Mouse (Mus musculus): Measurements from ENCODE around the gene Hoxd13.

Hoxd13 gene

DNA sequence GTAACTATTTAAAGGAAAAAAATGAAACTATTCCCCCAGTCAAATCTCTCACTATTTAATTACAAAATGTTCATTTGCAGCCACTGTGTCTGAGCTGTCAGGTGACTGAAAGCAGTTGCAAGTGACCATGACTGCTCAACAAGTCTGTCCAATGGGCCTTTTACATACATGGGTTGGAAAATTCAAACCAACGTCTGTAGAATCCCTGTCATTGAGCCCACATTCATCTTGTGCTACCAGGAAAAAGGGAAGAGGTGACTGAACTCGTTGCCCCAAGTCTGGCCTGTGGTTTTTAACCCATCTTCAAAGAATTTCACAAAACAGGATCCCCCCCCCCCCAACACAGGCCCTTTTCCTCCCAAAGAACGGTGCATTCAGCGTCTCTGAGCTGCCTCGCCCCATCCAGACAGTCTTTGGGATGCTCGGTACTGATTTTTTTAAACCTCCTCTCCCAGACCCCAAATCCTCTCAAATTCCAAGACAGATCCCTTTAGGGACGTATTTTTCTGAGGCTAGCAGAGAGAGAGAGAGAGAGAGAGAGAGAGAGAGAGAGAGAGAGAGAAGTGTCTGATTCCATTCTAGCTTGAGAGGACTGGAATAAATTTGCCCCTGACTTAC is 27.8 kb downstream of the Hoxd13 start:
- DNase-seq = no peak

DNA sequence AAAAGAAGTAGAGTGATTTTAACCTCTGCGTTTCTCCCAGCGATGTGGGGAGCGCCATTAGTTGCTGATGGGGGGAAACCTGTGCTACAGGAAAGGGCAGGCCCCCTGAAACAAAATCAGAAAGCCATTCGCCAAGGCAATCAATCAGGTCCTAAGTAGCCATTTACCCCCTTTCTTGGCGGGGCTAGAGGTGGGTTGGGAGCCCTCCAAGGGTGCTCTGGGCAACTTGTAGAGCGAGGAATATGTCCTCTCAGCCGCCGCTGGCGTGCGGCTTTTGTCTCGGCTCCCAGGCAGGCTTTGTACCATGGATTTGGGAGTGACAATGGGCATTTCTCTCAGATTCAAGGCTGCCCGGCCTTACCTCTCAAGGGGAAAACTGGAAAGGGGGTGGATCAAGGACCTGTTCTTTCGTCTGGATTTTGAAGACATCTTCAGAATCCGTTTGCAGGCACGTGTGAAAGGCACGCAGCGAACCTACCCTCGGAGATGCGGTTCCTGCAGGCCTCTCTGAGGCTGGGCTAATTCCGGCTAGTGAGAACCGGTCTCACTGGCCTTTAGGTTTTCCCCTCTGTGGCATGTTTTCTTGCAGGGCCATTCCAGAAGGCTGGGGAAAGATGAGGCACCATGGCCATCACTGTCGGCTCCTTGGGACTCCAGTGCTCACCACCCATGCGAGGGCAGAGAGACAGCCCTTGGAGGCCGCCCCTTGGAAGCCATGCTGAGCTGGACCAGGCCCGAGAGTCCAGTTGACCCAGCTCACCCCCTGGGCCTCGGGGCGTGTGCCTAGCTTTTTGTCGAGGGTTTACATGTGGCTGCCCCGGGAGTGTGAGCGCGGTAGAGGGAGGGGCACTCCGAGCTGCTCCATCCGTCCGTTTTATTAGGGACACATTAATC is 28.6 kb downstream of the Hoxd13 start:
- DNase-seq = no peak

DNA sequence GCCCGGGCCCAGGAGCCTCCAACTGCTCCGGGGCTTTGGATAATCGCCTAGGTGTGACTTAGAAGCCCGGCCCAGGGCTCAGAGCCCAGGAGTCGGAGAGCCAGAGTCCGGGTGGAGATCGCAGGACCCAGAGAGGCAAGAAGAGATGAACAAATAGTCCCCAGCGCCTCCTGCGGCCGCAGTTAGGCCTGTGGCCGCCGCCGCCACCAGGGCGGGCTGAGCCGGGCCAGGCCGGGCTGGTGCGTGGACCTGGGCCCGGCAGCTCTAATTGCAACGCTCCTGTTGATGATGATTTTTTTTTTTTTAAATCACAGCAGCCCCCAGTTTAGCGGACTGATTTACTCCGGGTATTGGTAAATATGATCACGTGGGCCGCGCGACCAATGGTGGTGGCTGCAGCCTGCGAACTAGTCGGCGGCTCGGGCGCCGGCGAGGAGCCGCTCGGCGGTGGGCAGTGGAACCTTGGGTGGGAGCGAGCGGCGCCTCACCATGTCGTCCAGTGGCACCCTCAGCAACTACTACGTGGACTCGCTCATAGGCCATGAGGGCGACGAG is 29.5 kb downstream of the Hoxd13 start, which contains the start of gene Hoxd9:
TSS of gene Hoxd9 (plus strand) at position 161 of the 555 bp plus-strand sequence.
- DNase-seq = no peak

DNA sequence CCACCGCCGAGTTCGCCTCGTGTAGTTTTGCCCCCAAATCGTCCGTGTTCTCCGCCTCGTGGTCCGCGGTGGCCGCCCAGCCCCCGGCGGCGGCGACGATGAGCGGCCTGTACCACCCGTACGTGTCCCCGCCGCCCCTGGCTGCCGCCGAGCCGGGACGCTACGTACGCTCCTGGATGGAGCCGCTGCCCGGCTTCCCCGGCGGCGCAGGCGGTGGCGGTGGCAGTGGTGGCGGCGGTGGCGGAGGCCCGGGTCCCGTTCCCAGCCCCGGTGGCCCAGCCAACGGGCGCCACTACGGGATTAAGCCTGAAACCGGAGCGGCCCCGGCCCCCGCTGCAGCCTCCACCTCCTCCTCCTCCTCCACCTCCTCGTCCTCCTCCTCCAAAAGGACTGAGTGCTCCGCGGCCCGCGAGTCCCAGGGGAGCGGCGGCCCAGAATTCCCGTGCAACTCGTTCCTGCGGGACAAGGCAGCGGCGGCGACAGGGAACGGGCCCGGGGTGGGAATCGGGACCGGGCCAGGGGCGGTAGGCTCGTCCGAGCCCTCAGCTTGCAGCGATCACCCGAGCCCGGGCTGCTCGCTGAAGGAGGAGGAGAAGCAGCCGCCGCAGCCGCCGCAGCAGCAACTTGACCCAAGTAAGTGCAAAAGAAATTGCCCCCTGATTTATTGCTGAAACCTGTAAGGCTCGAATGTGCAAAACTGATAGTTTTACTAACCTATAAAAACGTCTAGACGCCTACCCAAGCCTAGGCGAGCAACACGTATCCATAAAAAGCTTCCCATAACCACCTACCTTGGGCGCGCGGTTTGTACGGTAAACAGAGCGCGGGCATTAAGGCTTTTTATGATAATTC is 30.3 kb downstream of the Hoxd13 start:
- DNase-seq = no peak

DNA sequence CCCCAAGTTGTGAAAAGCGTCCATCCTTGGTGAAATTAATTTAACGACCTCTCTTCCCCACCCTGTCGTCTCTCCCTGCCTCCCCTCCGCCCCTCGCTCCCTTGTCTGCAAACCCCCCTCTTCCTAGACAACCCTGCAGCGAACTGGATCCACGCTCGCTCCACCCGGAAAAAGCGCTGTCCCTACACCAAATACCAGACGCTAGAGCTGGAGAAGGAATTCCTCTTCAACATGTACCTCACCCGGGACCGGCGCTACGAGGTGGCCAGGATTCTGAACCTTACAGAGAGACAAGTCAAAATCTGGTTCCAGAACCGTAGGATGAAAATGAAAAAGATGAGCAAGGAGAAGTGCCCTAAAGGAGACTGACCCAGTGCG is 30.9 kb downstream of the Hoxd13 start:
- DNase-seq = no peak

DNA sequence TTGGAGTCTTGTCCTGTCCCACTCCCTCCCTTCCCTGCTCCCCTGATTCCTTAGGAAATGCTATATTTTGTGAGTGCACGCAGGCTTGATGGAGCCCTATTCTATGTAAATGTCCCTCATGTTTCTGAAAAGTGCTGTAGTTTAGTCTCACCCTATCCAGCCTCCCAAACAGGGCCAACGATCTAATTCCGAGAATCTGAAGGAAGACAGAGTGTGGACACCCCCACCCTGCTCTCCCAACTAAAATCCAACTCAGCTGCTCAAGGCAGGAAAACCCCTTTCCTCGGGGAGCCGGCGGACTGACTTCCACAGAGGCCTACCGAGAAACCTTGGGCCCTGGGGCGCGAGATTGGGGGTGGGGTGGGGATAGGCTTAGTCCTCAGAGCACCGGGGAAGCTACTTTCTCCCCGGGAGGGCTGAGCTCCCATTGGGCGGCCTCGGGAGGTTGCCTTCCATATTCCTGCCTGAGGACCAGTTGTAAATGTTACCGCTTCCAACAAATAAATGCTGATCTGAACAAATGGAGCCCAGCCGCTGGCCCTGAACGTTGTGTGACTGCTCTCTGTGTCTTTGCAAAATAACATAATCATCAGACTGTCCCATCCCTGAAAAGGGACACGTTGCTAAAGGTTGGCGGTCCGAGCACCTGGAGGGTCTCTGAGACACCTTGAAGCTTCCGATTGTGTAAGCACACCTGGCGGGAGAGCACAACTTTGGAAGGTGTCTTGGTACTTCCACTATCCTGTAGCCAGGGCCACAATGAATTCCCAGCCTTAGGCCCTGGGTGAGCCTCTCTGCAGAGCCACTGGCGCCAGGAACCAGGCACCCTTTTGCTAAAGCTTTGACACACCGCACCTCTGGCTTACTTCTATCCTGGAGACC is 31.8 kb downstream of the Hoxd13 start:
- DNase-seq = no peak

DNA sequence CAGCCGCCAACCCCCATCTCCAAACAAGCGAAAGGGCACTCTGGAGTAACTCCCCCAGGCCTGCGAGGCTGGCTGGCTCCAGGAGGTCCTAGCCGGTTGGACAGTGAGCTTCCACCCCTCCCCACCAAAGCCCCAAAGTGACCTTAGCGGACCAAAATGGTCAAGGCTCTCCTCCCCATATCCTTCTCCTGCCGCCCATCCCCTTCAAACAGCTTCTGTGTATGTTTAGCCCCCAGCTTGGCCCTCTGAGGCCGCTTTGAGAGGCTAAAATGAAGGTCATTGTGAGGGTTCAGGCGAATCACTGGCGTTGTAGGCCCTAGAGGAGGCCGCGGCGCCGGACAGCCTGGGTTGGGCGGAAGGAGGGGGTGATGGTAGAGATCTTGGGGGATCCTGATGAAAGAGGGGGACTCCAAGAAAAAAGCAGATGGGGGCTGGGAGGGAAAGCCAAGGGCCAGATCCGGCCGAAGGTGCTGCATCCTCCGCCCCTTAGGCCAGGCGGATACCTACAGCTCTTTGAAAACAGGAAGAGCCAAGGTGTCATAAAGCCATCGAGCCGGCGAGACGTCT is 32.5 kb downstream of the Hoxd13 start:
- no peak for DNase-seq

DNA sequence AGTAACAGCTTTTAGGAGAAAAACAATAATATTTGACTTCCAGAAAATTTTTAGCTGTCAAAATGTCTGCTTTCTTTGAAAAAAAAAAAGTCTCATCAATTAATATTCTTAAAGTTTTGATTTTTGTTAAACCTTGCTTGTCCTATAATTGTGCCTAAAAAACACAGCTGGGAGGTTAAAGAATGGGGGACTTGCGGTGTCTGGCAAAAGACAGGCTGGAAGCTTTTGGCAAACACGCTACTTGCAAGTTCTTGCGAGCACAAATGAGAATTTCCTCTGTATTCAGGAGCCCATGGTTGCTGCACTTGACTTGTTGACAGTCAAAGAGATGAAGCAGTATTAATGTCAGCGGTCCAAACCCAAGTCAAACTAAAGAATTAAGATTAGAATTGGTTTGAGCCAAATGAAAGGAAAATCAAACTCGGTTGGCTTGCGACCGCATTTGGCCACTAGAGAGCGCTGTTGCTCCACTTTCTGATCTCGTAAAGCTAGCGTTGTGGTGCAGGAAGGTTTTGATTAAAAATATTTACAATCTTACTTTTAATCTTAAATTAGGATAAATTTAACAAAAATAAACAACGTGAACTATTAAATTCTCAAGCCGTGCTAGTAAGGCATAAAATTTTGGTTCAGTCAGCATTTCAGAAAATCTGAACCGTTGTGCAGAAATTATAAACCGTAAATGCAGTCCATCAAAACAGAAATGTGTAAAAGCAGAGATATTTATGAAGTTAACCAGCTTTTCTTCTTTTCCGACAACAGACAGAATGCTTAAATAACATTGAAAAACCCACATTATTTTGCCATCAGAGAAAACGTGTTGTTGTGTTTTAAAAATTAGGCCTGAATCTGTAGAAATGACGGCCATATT is 34.1 kb downstream of the Hoxd13 start:
- DNase-seq = peak; percentile 81

DNA sequence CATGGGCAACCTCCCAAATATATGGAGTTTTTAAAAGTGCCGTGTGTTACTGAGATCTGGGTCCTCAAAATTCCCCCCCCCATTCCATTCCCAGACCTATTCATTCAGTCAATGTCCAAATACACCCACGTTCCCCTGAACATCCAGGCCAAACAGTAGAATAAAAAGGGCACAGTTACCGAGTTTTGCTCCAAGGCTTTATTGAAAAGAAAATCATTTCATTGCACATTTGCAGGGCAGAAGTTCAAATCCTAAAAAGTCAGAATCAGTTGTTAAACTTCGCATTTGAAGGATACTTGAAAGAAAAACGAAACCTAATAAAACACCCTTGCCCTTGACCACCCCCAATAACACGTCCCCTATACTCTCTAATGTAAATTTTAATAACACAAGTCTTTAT is 34.7 kb downstream of the Hoxd13 start:
- no peak for DNase-seq

DNA sequence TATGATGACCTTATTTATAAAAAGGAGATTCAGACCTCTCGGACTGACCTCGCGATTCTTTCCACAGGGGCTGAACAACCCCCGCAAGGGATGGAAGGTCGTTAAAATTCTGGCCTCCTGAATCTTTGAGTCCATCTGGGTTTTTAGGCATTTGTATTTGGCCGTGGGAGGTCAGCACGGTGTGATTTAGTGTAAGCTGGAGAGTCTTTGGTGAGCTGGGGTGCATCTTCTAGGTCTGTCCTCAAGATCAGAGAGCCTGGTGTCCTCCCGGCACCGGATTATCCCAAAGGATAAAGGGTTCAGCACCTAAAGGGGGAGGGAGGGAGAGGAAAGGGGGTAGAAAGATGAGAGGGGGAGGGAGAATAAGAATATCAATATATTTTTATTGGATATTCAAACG is 35.2 kb downstream of the Hoxd13 start:
- DNase-seq = no peak

DNA sequence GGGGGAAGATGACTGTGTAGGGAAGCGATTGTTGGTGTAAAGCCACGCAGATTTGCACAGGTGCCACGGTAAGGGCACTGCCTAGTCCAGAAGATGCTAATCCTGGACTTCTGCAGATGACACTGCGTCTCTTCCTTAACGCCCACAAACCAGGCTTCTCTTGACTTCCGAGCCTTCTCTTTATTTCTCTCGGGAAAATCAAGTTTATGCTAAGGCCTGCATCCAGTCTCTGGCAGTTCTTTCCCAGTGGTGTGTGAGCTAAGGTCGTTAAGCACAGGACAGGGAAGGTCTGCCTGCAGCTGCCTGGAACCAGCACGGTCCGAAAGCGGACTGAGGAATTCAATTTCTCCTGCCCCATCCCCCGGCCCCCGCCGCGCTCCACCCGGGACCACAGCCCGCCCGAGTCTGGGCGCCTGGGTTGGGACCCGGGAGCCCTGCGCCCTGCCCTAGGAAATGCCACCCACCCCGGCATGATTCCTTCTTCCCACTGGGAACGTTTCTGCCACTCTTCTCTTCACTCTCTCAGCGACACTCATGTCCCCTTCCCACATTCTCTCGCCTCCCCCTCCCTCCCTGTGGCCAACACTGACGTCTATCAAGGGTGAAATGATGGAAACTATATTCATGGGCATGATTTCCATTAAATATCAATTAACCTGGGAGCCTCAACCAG is 35.7 kb downstream of the Hoxd13 start:
- DNase-seq = no peak

DNA sequence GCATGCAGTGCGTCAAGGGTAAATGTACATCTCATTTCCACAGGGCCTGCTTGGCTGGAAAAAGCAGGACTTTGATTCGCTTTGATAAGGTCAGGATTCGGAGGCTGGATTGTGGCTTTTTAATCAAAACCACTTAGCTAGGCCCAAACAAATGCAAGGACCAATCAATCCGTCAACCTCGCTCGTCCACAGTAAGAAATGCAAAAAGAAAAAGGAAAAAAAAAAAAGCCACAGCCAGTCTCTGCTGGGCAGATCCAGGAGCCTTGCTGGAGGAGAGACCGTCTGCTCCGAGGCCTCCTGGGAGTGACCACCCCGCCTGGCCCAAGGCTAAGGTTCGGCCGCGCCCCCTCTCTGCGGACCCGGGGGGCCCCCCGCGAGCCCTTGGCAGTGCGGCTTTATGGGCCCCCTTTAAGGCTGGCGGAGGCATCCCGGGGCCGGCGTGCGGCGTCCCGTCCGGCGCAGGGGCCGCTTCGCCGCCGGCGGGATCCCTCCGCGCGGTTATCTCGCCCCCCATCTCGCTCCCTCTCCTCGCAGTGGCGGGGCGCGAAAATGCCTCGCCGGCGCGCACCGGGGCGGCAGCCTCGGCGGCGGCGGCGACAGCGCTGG is 36.4 kb downstream of the Hoxd13 start, which contains the start of gene Hoxd8:
TSS of gene Hoxd8 (plus strand) at position 223 of the 606 bp plus-strand sequence.
- DNase-seq = peak; percentile 35

DNA sequence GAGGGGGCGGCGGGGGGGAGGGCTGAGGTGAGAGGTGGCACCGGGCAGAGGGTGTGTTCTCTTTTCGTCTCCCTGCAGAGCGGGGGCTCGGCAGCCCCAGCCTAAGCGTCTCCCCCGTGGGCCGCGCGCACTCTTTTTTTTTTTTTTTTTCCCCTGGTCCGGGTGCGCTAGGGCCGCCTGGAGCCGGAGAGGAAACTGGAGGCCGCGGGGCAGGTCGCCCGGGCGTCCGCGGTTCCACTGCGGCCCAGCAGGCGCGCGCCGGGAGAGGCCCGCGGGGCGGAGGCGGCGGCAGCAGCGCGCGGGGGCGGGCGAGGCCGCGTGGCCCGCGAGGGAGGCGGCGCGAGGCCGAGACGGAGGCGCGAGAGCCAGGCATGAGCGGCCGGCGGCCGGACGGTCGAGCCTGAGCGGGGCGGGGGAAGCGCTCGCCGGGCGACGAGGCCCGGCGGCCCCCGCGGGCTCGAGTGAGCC is 36.9 kb downstream of the Hoxd13 start:
- no peak for DNase-seq

DNA sequence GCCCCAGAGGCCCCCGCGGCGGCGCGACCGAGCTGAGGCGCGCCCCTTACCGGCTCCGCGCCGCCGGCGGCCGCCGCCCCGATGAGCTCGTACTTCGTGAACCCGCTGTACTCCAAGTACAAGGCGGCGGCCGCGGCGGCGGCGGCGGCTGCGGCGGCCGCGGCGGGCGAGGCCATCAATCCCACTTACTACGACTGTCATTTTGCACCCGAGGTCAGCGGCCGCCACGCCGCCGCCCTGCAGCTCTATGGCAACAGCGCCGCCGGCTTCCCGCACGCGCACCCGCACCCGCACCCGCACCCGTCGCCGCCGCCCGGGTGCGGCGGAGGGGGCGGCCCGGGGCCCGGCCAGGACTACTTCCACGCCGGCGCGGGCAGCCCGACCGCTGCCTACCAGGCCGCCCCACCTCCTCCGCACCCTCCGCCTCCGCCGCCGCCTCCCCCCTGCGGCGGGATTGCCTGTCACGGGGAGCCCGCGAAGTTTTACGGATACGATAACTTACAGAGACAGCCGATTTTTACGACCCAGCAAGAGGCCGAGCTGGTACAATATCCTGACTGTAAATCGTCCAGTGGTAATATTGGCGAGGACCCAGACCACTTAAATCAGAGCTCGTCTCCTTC is 37.5 kb downstream of the Hoxd13 start:
- no peak for DNase-seq

DNA sequence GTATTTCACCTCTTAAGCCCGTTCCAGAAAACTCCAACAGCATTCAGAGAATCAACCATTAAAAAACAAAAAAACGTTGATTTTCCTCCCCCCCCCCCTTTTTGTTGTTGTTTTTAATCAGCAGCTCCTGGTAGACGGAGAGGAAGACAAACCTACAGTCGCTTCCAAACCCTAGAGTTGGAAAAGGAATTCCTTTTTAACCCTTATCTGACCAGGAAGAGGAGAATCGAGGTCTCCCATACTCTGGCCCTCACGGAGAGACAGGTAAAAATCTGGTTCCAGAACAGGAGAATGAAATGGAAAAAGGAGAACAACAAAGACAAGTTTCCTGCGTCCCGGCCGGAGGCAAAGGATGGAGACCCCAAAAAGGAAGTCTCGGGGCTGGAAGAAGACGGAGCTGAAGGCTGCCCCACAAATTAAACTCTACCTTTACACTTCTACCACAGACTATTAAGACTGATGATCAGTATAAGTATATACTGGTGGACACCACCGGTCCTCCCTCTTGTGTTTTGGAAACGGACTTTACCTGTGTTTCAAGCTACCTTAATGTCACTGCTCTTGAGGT is 38.4 kb downstream of the Hoxd13 start:
- no peak for DNase-seq

DNA sequence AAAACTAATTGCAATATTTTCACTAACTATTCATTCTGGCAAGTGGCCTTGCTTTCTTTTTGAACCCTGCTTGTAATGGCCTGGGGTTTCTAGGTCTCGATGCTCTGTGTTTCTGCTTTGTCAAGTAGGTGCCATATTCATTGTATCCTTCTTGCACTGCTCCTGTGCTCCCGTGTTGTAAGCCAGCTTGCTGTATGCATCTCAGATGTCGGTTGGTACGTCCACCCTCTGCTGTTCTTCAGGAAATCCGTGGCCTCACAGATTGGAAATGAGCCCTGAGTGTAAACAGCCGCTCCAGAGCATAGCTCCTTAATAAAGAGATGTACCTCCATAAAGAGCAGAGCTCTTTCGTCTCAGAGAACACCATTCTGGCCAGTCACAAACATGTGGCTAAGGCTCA is 39.5 kb downstream of the Hoxd13 start:
- DNase-seq = no peak

DNA sequence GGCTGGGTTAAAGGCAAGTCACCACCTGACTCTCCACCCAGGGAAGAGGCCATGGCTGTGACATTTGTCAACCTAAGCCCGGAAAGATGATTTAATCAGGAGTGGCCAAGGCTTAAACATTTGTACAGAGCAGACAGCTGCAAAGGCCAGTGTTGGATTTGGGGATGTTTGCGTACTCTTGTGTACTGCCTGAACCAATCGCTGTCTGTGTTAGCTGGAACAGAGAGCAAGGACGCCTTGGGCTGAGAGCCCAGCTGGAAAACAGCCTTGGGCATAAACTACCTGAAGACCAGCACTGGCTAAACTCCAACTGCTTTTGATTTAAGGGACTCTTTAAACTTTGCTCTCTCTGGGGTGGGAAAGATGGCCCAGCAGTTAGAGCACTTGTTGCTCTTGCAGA is 40.6 kb downstream of the Hoxd13 start:
- DNase-seq = no peak
